Mouse (Mus musculus) adrenal gland, adult 8-10 months (tissue): Measurements from ENCODE around the gene Apol7a. TPM values are rescaled to one million over a fixed set of nuclear protein-coding genes. Genes with fewer than 3 reads are reported as not detected.

Experiments
- DNase-seq: peaks from one replicate; pipeline ENCODE4 v3.0.0; 2022
- total RNA-seq, 4 experiments: library from RNA; stranded (reverse); gene quantifications; 2 replicates each; pipeline ENCODE4 v1.2.4; 2022

The Apol7a gene
- total RNA-seq, 4 experiments from 2014 or later = 0.13 TPM; not detected in 3

GRCm38 (mm10) chr15:77370588-77370987, 28.3 kb downstream of the Apol7a start:
- no peak for DNase-seq

- no peak for DNase-seq
Observed at GRCm38 (mm10) chr15:77369981-77370380, 28.9 kb downstream of the Apol7a start.

GRCm38 (mm10) chr15:77368818-77369320, 30.0 kb downstream of the Apol7a start:
- DNase-seq = no peak

- DNase-seq = peak; percentile 93
Observed at GRCm38 (mm10) chr15:77368148-77368547, 30.8 kb downstream of the Apol7a start.

GRCm38 (mm10) chr15:77367504-77367903, 31.4 kb downstream of the Apol7a start:
- DNase-seq = peak; percentile 42

- peak; percentile 70 for DNase-seq
Observed at GRCm38 (mm10) chr15:77366706-77367484, 32.0 kb downstream of the Apol7a start.

- no peak for DNase-seq
Observed at GRCm38 (mm10) chr15:77365700-77366570, 33.0 kb downstream of the Apol7a start.

GRCm38 (mm10) chr15:77364026-77364425, 34.9 kb downstream of the Apol7a start:
- peak; percentile 38 for DNase-seq

- no peak for DNase-seq
Observed at GRCm38 (mm10) chr15:77363578-77363977, 35.3 kb downstream of the Apol7a start.

GRCm38 (mm10) chr15:77362952-77363351, 36.0 kb downstream of the Apol7a start:
- DNase-seq = no peak

GRCm38 (mm10) chr15:77359905-77360304, 39.0 kb downstream of the Apol7a start:
- DNase-seq = no peak

- DNase-seq = peak; percentile 50
Observed at GRCm38 (mm10) chr15:77359486-77359885, 39.4 kb downstream of the Apol7a start.

GRCm38 (mm10) chr15:77359084-77359483, 39.8 kb downstream of the Apol7a start:
- DNase-seq = no peak

- DNase-seq = peak; percentile 81
Observed at GRCm38 (mm10) chr15:77358320-77359040, 40.4 kb downstream of the Apol7a start.

- no peak for DNase-seq
Observed at GRCm38 (mm10) chr15:77356248-77356810, 42.6 kb downstream of the Apol7a start.

- no peak for DNase-seq
Observed at GRCm38 (mm10) chr15:77354848-77355551, 43.9 kb downstream of the Apol7a start.

- no peak for DNase-seq
Observed at GRCm38 (mm10) chr15:77354496-77354847, 44.4 kb downstream of the Apol7a start.

GRCm38 (mm10) chr15:77353764-77354163, 45.1 kb downstream of the Apol7a start:
- no peak for DNase-seq

- no peak for DNase-seq
Observed at GRCm38 (mm10) chr15:77352863-77353262, 46.0 kb downstream of the Apol7a start.

- no peak for DNase-seq
Observed at GRCm38 (mm10) chr15:77350117-77350516, 48.8 kb downstream of the Apol7a start.

- no peak for DNase-seq
Observed at GRCm38 (mm10) chr15:77348146-77348545, 50.8 kb downstream of the Apol7a start.
